Comparison of ENCODE assay signal across 26 mouse cellular contexts in the genomic region with DNA sequence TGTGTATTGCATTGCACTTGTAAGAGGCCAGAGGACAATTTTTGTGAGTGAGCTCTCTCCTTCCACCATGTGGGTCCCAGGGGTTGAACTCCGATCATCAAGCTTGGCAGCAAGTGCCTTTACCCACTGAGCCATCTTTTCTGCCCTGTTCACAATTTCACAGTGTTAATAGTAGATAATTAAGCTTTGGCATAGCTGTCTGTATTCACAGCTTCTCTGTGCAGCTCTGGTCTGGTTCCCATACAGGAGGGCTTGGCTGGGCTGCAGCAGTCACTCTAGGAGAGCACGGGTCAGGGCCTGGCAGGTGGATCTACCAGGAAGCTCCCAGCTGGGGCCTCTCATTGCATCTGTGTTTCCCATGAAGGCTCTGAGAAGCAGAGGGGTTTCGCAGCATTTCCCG. TPM values are rescaled to one million over a fixed set of nuclear protein-coding genes. Genes with fewer than 3 reads are reported as not detected.
DNase-seq lines count a peak whose midpoint lies in the region; ATAC-seq and TF ChIP-seq lines count a peak whose summit lies in the region.
"Had no signal": no experiment of that assay in that cellular context is flagged by ENCODE, and none has a peak within 500 bp of the region (broad histone marks: within the 10 kb centered on the region; RNA-seq: fewer than 3 reads in every experiment).

No protein-coding gene starts in this region.

- no peak for TF ChIP-seq CTCF in forebrain, postnatal 0 days (IDR thresholded peaks at IDR 0.05; ENCODE audit: low read depth)

- H3K27me3 ChIP-seq in midbrain, embryonic 14.5 days (ENCODE audit: control insufficient read depth, insufficient read depth, low read length): no peaks in the 10 kb centered on the region
- no peaks in the 10 kb centered on the region for H3K27me3 ChIP-seq in midbrain, embryonic 15.5 days (replicated peaks)
- H3K27me3 ChIP-seq in forebrain, embryonic 12.5 days: 0 out of 2 replicates have a peak, but pooled peaks cover 13% of the 10 kb centered on the region
- H3K27me3 ChIP-seq in forebrain, postnatal 0 days (ENCODE audit: insufficient read depth, low read length): no peaks in the 10 kb centered on the region
- no peaks in the 10 kb centered on the region for H3K27me3 ChIP-seq in kidney, embryonic 15.5 days

- H3K9ac ChIP-seq in midbrain, embryonic 14.5 days (replicated peaks; ENCODE audit: low read length): no peak overlapping the region
- H3K9ac ChIP-seq in midbrain, embryonic 15.5 days: no peak overlapping the region
- H3K9ac ChIP-seq in forebrain, embryonic 12.5 days: no peak overlapping the region
- no peak overlapping the region for H3K9ac ChIP-seq in forebrain, postnatal 0 days
- no peak overlapping the region for H3K9ac ChIP-seq in kidney, embryonic 15.5 days
- H3K9ac ChIP-seq: liver, embryonic 12.5 days; liver, postnatal 0 days; midbrain, embryonic 12.5 days had no signal

- 0 out of 2 replicates have a peak overlapping the region, but pooled peaks have one; percentile 37 for H3K27ac ChIP-seq in midbrain, embryonic 14.5 days (replicated peaks; ENCODE audit: low read depth, low read length)
- no peak overlapping the region for H3K27ac ChIP-seq in midbrain, embryonic 15.5 days
- H3K27ac ChIP-seq in forebrain, embryonic 12.5 days: peak overlapping the region; percentile 48; the same call in 1 of the 2 replicates
- no peak overlapping the region for H3K27ac ChIP-seq in forebrain, postnatal 0 days (ENCODE audit: low read depth, low read length)
- H3K27ac ChIP-seq in kidney, embryonic 15.5 days: no peak overlapping the region
- H3K27ac ChIP-seq: left cerebral cortex, adult 2 months; liver, embryonic 12.5 days; midbrain, embryonic 12.5 days had no signal

- WGBS in midbrain, embryonic 14.5 days: 66% methylated on average over 4 of the region's 4 CpGs
- WGBS in midbrain, embryonic 15.5 days: 71% methylated on average over 4 of the region's 4 CpGs
- 55% methylated on average over 4 of the region's 4 CpGs for WGBS in forebrain, embryonic 12.5 days
- 28% methylated on average over 4 of the region's 4 CpGs for WGBS in forebrain, postnatal 0 days
- 67% methylated on average over 4 of the region's 4 CpGs for WGBS in kidney, embryonic 15.5 days

- H3K4me3 ChIP-seq in midbrain, embryonic 14.5 days (replicated peaks; ENCODE audit: low read depth, low read length): no peak overlapping the region
- no peak overlapping the region for H3K4me3 ChIP-seq in midbrain, embryonic 15.5 days
- no peak overlapping the region for H3K4me3 ChIP-seq in forebrain, embryonic 12.5 days (replicated peaks)
- H3K4me3 ChIP-seq in forebrain, postnatal 0 days (ENCODE audit: low read depth, low read length): no peak overlapping the region
- H3K4me3 ChIP-seq in kidney, embryonic 15.5 days (replicated peaks): no peak overlapping the region
- H3K4me3 ChIP-seq: erythroblast, embryonic 14.5 days; left cerebral cortex, adult 2 months; liver, embryonic 12.5 days; megakaryocyte, embryonic 14.5 days; midbrain, embryonic 12.5 days had no signal

- H3K36me3 ChIP-seq in midbrain, embryonic 14.5 days (ENCODE audit: control insufficient read depth, insufficient read depth, low read length): no peaks in the 10 kb centered on the region
- no peaks in the 10 kb centered on the region for H3K36me3 ChIP-seq in midbrain, embryonic 15.5 days (replicated peaks)
- H3K36me3 ChIP-seq in forebrain, embryonic 12.5 days (replicated peaks): no peaks in the 10 kb centered on the region
- no peaks in the 10 kb centered on the region for H3K36me3 ChIP-seq in forebrain, postnatal 0 days (ENCODE audit: insufficient read depth)
- no peaks in the 10 kb centered on the region for H3K36me3 ChIP-seq in kidney, embryonic 15.5 days
- H3K36me3 ChIP-seq: G1E; liver, embryonic 12.5 days; midbrain, embryonic 12.5 days had no signal

- no peak for ATAC-seq in midbrain, embryonic 14.5 days (ENCODE audit: low FRiP score, low TSS enrichment)
- ATAC-seq in midbrain, embryonic 15.5 days (replicated peaks): no peak
- no peak for ATAC-seq in forebrain, embryonic 12.5 days (ENCODE audit: low FRiP score)
- peak; percentile 29; the same call in 1 of the 2 replicates for ATAC-seq in forebrain, postnatal 0 days
- no peak for ATAC-seq in kidney, embryonic 15.5 days (replicated peaks; ENCODE audit: low FRiP score)
- ATAC-seq: intestine, postnatal 0 days; liver, embryonic 12.5 days; liver, postnatal 0 days had no signal

- DNase-seq in cerebellum, postnatal 14 days: peak; percentile 55 to 61
- no peak for DNase-seq in cerebellum, adult 18-20 months
- no peak for DNase-seq in midbrain, embryonic 14.5 days
- no peak for DNase-seq in forebrain, postnatal 0 days
- DNase-seq: adrenal gland, adult 8-10 months; cerebellum, adult 9-10 months; gastrocnemius, postnatal 36 days; heart, adult 18-20 months; heart, postnatal 4 days; kidney, adult 9 months; kidney, postnatal 14 days; liver, postnatal 0 days; lung, postnatal 4 days; thymus, postnatal 4 days had no signal

- no peaks in the 10 kb centered on the region for H3K4me1 ChIP-seq in midbrain, embryonic 14.5 days (ENCODE audit: control insufficient read depth, insufficient read depth, low read length)
- H3K4me1 ChIP-seq in midbrain, embryonic 15.5 days: peaks cover 8% of the 10 kb centered on the region; the same call in 1 of the 2 replicates
- peaks cover 33% of the 10 kb centered on the region for H3K4me1 ChIP-seq in forebrain, embryonic 12.5 days
- no peaks in the 10 kb centered on the region for H3K4me1 ChIP-seq in forebrain, postnatal 0 days (ENCODE audit: insufficient read depth)
- H3K4me1 ChIP-seq in kidney, embryonic 15.5 days: peaks cover 23% of the 10 kb centered on the region
- H3K4me1 ChIP-seq: liver, embryonic 12.5 days had no signal

- no peak overlapping the region for H3K4me2 ChIP-seq in midbrain, embryonic 14.5 days (ENCODE audit: low read length)
- no peak overlapping the region for H3K4me2 ChIP-seq in midbrain, embryonic 15.5 days
- H3K4me2 ChIP-seq in forebrain, embryonic 12.5 days: no peak overlapping the region
- no peak overlapping the region for H3K4me2 ChIP-seq in forebrain, postnatal 0 days (ENCODE audit: low read depth)
- no peak overlapping the region for H3K4me2 ChIP-seq in kidney, embryonic 15.5 days
- H3K4me2 ChIP-seq: heart, embryonic 11.5 days; liver, embryonic 12.5 days; midbrain, embryonic 12.5 days had no signal

- H3K9me3 ChIP-seq in midbrain, embryonic 14.5 days (ENCODE audit: control insufficient read depth, low read length): no peaks in the 10 kb centered on the region
- H3K9me3 ChIP-seq in midbrain, embryonic 15.5 days: no peaks in the 10 kb centered on the region
- no peaks in the 10 kb centered on the region for H3K9me3 ChIP-seq in forebrain, embryonic 12.5 days
- no peaks in the 10 kb centered on the region for H3K9me3 ChIP-seq in forebrain, postnatal 0 days (ENCODE audit: low read length)
- H3K9me3 ChIP-seq in kidney, embryonic 15.5 days (replicated peaks): no peaks in the 10 kb centered on the region
- H3K9me3 ChIP-seq: G1E; liver, embryonic 12.5 days; midbrain, embryonic 12.5 days had no signal

RNA-seq across cellular contexts. Expression of gene Rpl14, which starts 24.1 kb away (rescaled TPM):
- polyA plus RNA-seq in midbrain, embryonic 14.5 days (2014; fragmentation: Nextera tagmentation; extraction: Ambion mirVana): 523 and 525 TPM in 2 replicates
- 370 and 375 TPM in 2 replicates for polyA plus RNA-seq in midbrain, embryonic 15.5 days (2015; fragmentation: Nextera tagmentation; extraction: Ambion mirVana)
- polyA plus RNA-seq in forebrain, embryonic 12.5 days (2016; fragmentation: Nextera tagmentation; extraction: Ambion mirVana): 610 and 612 TPM in 2 replicates
- 449 and 763 TPM in 2 replicates for total RNA-seq in forebrain, postnatal 0 days (2014; rRNA removed)
- 491 and 597 TPM in 2 replicates for polyA plus RNA-seq in forebrain, postnatal 0 days (2015; fragmentation: Nextera tagmentation; extraction: Ambion mirVana)
- 783 and 843 TPM in 2 replicates for polyA plus RNA-seq in kidney, embryonic 15.5 days (2015; fragmentation: Nextera tagmentation; extraction: Ambion mirVana)

RNA-seq across cellular contexts. Expression of gene Entpd3, which starts 55.7 kb away (rescaled TPM):
- polyA plus RNA-seq in midbrain, embryonic 14.5 days (2014; fragmentation: Nextera tagmentation; extraction: Ambion mirVana): 2.5 and 3.1 TPM in 2 replicates
- 3.1 and 4.0 TPM in 2 replicates for polyA plus RNA-seq in midbrain, embryonic 15.5 days (2015; fragmentation: Nextera tagmentation; extraction: Ambion mirVana)
- 0.23 and 0.36 TPM in 2 replicates for polyA plus RNA-seq in forebrain, embryonic 12.5 days (2016; fragmentation: Nextera tagmentation; extraction: Ambion mirVana)
- total RNA-seq in forebrain, postnatal 0 days (2014; rRNA removed): 3.6 and 5.5 TPM in 2 replicates
- 3.6 and 3.7 TPM in 2 replicates for polyA plus RNA-seq in forebrain, postnatal 0 days (2015; fragmentation: Nextera tagmentation; extraction: Ambion mirVana)
- polyA plus RNA-seq in kidney, embryonic 15.5 days (2015; fragmentation: Nextera tagmentation; extraction: Ambion mirVana): 1.5 and 2.0 TPM in 2 replicates
- total RNA-seq: gastrocnemius, adult 18-20 months; gastrocnemius, postnatal 36 days; heart, adult 18-20 months had no signal
- polyA plus RNA-seq: G1E; liver, embryonic 12.5 days; liver, postnatal 0 days had no signal

Comparison
In these comparisons a context has a peak if more than half of its experiments do, and no peak if none do; other contexts are left out.
1. DNase-seq: peak in cerebellum, postnatal 14 days (2 of 2); none in cerebellum, adult 18-20 months (0 of 2), midbrain, embryonic 14.5 days (single experiment) and forebrain, postnatal 0 days (single experiment).
2. H3K27ac ChIP-seq: peak in midbrain, embryonic 14.5 days (single experiment) and forebrain, embryonic 12.5 days (single experiment); none in midbrain, embryonic 15.5 days (single experiment), forebrain, postnatal 0 days (single experiment) and kidney, embryonic 15.5 days (single experiment).